Mouse (Mus musculus): ENCODE results near the gene Bsnd. TPM values are rescaled to one million over a fixed set of nuclear protein-coding genes. Genes with fewer than 3 reads are reported as not detected.

The Bsnd gene
- polyA plus RNA-seq, 1 experiment, result 0.06 TPM

DNA sequence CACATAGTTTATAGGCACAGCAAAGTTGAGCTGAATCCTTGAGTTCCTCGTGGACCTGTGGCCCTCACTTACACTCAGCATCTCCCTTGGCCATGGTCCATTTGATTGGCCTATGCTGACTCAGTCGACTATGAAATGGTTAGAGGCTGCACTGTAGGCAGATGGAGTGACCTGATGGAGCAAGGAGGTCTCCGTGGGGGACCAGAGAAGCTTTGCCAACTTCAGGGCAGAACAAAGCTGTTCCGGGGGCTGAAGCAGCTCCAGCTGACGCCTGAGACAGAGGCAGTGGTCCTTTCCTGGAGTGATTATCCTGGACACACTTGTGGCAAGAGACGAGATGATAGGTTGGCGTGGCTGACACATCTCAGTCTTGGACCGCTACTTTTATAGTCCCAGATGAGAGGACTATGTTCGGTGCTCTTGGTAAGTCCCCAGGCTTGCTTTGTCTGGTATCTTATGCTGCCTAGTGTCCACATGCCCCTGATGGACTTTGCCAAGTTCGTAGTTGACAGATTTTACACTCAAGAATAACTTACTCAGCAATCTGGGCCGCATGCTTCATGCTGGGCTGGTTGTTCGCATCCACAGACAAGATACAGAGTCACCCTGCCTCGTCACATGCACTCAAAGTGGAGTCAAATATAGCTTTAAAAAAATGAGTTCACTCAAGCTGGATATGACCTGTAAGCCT is 24.5 kb downstream of the Bsnd start:
- WGBS, result 85% methylated on average over 13 of the region's 13 CpGs
- TF ChIP-seq CTCF (IDR thresholded peaks at IDR 0.05; ENCODE audit: extremely low read depth, insufficient read depth, insufficient read length, insufficient replicate concordance) (no peak), POLR2A (IDR thresholded peaks at IDR 0.05; ENCODE audit: low read depth, low read length) (no peak)
- DNase-seq (ENCODE audit: low read depth in 1 of 2, low spot score in 2 of 2), result no peak
- Histone ChIP-seq H3K4me1 (ENCODE audit: control insufficient read depth, insufficient read depth, insufficient read length) (no peaks in the 10 kb centered on the region; the same call in 1 of the 2 replicates), H3K27me3 (ENCODE audit: control insufficient read depth, insufficient read depth, low read length) (peaks cover 7% of the 10 kb centered on the region), H3K27ac (ENCODE audit: insufficient read depth, low read length) (no peak overlapping the region), H3K36me3 (ENCODE audit: control insufficient read depth, insufficient read depth, low read length) (no peaks in the 10 kb centered on the region), H3K4me3 (ENCODE audit: extremely low read depth, insufficient read depth, insufficient read length) (no peak overlapping the region)

DNA sequence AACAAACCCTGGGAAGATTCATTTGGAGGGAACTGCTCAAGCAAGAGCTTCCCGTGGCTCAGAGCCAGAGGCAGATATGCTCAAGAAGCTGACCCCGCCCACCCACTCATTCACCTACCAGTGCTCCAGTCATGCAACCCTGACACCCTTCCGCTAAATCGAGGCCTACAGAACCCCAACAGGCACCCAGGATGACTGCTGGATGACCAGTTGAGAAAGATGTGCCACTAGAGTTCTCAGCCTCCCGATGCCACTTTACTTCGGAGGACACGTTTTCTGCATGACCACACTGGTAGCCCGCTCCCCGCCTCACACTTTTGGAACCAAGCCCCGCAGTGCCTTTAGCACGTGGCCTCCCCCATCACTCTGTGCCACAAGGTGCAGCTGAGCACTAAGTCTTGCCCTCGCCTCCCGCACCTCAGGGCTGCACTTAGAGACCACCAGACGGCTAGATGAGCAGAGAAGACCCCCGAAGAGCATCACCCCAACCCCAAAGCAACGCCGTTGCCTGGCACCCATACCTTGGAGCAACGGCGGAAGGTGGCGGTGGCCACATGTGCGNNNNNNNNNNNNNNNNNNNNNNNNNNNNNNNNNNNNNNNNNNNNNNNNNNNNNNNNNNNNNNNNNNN is 28.8 kb downstream of the Bsnd start:
- DNase-seq (ENCODE audit: low read depth in 1 of 2, low spot score in 2 of 2), result no peak
- no peak overlapping the region for H3K27ac ChIP-seq (ENCODE audit: insufficient read depth, low read length)

DNA sequence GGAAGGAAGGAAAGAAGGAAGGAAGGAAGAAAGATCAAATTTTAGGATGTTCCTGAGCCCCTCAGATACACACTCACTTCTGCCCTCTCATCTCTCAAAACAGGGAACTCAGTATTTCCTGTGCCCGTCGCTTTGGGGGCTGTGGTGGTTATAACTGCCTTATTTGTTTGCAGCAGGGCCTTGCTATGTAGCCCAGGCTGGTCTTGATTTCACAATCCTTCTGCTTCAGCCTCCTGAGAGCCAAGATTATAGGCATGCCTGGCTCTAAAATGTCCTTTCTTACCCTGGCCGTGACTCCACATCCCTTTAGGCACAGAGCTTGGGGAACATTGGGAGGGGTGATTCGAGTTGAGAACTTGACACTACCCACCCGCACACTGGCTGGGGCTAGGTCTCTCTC is 29.6 kb downstream of the Bsnd start:
- DNase-seq (ENCODE audit: low read depth in 1 of 2, low spot score in 2 of 2), result no peak
- WGBS, result 50% methylated on average over 5 of the region's 5 CpGs
- Histone ChIP-seq H3K27me3 (ENCODE audit: control insufficient read depth, insufficient read depth, low read length) (peaks cover 7% of the 10 kb centered on the region), H3K4me3 (ENCODE audit: extremely low read depth, insufficient read depth, insufficient read length) (no peak overlapping the region), H3K27ac (ENCODE audit: insufficient read depth, low read length) (no peak overlapping the region), H3K36me3 (ENCODE audit: control insufficient read depth, insufficient read depth, low read length) (no peaks in the 10 kb centered on the region), H3K4me1 (ENCODE audit: control insufficient read depth, insufficient read depth, insufficient read length) (no peaks in the 10 kb centered on the region; the same call in 1 of the 2 replicates)
- TF ChIP-seq CTCF (IDR thresholded peaks at IDR 0.05; ENCODE audit: extremely low read depth, insufficient read depth, insufficient read length, insufficient replicate concordance), result no peak
- no peak for TF ChIP-seq POLR2A (IDR thresholded peaks at IDR 0.05; ENCODE audit: low read depth, low read length)

More for the DNA sequence above, 28.8 kb downstream of the Bsnd start:
- no peak overlapping the region for H3K4me3 ChIP-seq (ENCODE audit: extremely low read depth, insufficient read depth, insufficient read length)
- 48% methylated on average over 21 of the region's 21 CpGs for WGBS
- H3K27me3 ChIP-seq (ENCODE audit: control insufficient read depth, insufficient read depth, low read length), result peaks cover 7% of the 10 kb centered on the region
- no peak for TF ChIP-seq POLR2A (IDR thresholded peaks at IDR 0.05; ENCODE audit: low read depth, low read length)
- no peak for TF ChIP-seq CTCF (IDR thresholded peaks at IDR 0.05; ENCODE audit: extremely low read depth, insufficient read depth, insufficient read length, insufficient replicate concordance)
- no peaks in the 10 kb centered on the region for H3K36me3 ChIP-seq (ENCODE audit: control insufficient read depth, insufficient read depth, low read length)
- H3K4me1 ChIP-seq (ENCODE audit: control insufficient read depth, insufficient read depth, insufficient read length), result no peaks in the 10 kb centered on the region; the same call in 1 of the 2 replicates

DNA sequence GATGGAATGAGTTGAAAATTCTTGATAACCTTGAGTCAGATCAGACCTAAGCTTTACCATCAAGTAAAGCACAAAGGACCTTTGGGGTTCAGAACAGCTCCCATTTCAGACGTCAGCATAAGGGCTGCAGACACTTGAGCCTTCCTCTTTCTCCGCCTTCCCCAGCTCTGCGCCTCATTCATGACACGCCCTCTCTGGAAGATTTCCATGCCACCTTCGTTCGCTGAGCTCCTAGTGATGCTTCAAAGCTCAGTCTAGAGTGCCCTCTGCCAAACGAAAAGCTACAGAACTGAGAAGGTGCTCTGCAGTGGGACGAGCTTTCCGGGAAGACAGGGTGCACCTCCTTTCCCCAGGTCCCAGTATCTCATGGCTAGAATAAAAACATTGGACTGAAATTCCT is 30.1 kb downstream of the Bsnd start:
- no peaks in the 10 kb centered on the region; the same call in 1 of the 2 replicates for H3K4me1 ChIP-seq (ENCODE audit: control insufficient read depth, insufficient read depth, insufficient read length)
- no peak overlapping the region for H3K27ac ChIP-seq (ENCODE audit: insufficient read depth, low read length)
- 84% methylated on average over 9 of the region's 9 CpGs for WGBS
- no peak for DNase-seq (ENCODE audit: low read depth in 1 of 2, low spot score in 2 of 2)
- no peaks in the 10 kb centered on the region for H3K36me3 ChIP-seq (ENCODE audit: control insufficient read depth, insufficient read depth, low read length)
- TF ChIP-seq POLR2A (IDR thresholded peaks at IDR 0.05; ENCODE audit: low read depth, low read length), result no peak
- H3K27me3 ChIP-seq (ENCODE audit: control insufficient read depth, insufficient read depth, low read length), result peaks cover 7% of the 10 kb centered on the region
- H3K4me3 ChIP-seq (ENCODE audit: extremely low read depth, insufficient read depth, insufficient read length), result no peak overlapping the region

DNA sequence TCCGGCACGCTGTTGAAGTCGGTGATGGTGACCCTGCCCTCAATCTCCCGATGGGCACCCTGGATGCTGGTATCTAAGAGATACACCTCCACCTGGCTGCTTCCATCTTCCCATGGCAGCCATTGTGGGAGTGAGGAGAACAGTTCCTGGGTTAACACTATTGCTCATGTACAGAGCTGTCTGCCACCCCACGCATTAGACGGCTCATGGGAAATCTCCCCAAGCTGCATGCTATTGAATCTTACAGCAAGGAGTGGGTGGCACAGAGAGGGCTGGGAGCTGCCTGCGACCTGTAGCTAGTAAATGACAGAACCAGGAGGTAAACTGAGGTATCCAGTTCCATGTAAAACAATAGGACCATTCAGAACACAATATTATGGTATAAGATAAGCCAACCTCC is 37.5 kb downstream of the Bsnd start:
- no peaks in the 10 kb centered on the region for H3K4me1 ChIP-seq (ENCODE audit: control insufficient read depth, insufficient read depth, insufficient read length)
- H3K27ac ChIP-seq (ENCODE audit: insufficient read depth, low read length), result no peak overlapping the region
- no peaks in the 10 kb centered on the region for H3K36me3 ChIP-seq (ENCODE audit: control insufficient read depth, insufficient read depth, low read length)
- H3K27me3 ChIP-seq (ENCODE audit: control insufficient read depth, insufficient read depth, low read length), result no peaks in the 10 kb centered on the region
- TF ChIP-seq POLR2A (IDR thresholded peaks at IDR 0.05; ENCODE audit: low read depth, low read length) (no peak), CTCF (IDR thresholded peaks at IDR 0.05; ENCODE audit: extremely low read depth, insufficient read depth, insufficient read length, insufficient replicate concordance) (no peak)
- WGBS, result 89% methylated on average over 7 of the region's 7 CpGs
- no peak for DNase-seq (ENCODE audit: low read depth in 1 of 2, low spot score in 2 of 2)
- H3K4me3 ChIP-seq (ENCODE audit: extremely low read depth, insufficient read depth, insufficient read length), result no peak overlapping the region

DNA sequence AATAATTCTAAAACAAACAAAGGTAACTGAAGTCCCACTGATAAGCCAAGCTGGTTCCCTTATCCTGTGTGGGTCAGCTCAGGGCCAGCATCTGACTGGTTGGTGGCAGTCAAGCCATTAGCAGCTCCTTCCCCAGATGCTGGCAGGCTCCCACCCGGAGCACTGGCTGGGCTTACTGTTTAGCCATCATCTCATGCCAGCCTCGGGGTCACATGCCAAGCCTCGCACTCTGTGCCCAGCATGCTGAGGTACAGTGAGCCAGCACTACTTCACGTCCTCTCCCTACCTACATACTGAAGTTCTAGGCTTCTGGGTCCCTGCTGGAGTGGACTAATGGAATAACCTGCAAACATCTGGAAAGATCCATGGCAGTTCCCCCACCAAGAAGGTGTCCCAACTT is 38.6 kb downstream of the Bsnd start:
- no peak for TF ChIP-seq CTCF (IDR thresholded peaks at IDR 0.05; ENCODE audit: extremely low read depth, insufficient read depth, insufficient read length, insufficient replicate concordance)
- TF ChIP-seq POLR2A (IDR thresholded peaks at IDR 0.05; ENCODE audit: low read depth, low read length), result no peak
- no peaks in the 10 kb centered on the region for H3K4me1 ChIP-seq (ENCODE audit: control insufficient read depth, insufficient read depth, insufficient read length)
- H3K27ac ChIP-seq (ENCODE audit: insufficient read depth, low read length), result no peak overlapping the region
- WGBS, result 85% methylated on average over 4 of the region's 4 CpGs
- no peaks in the 10 kb centered on the region for H3K36me3 ChIP-seq (ENCODE audit: control insufficient read depth, insufficient read depth, low read length)
- no peak overlapping the region for H3K4me3 ChIP-seq (ENCODE audit: extremely low read depth, insufficient read depth, insufficient read length)
- H3K27me3 ChIP-seq (ENCODE audit: control insufficient read depth, insufficient read depth, low read length), result no peaks in the 10 kb centered on the region
- DNase-seq (ENCODE audit: low read depth in 1 of 2, low spot score in 2 of 2), result no peak

DNA sequence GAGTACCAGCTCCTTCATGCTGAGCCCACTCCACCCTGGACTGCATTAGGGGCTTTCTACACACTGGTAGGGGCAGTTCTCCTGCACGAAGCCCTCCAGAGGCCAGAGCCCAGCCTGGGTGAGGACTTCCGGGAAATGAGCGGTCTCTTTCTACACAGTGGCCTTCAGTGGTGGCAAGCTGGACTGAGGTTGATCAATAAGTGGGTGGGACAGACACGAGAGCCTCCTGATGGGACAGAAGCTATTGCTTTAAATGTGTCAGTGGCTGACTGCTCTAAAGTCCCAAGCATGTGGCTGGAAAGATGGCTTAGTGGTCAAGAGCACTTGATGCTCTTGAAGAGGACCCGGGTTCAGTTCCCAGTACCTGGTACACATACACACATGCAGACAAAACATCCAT is 39.0 kb downstream of the Bsnd start:
- Histone ChIP-seq H3K27me3 (ENCODE audit: control insufficient read depth, insufficient read depth, low read length) (no peaks in the 10 kb centered on the region), H3K4me3 (ENCODE audit: extremely low read depth, insufficient read depth, insufficient read length) (no peak overlapping the region), H3K4me1 (ENCODE audit: control insufficient read depth, insufficient read depth, insufficient read length) (no peaks in the 10 kb centered on the region), H3K27ac (ENCODE audit: insufficient read depth, low read length) (no peak overlapping the region), H3K36me3 (ENCODE audit: control insufficient read depth, insufficient read depth, low read length) (no peaks in the 10 kb centered on the region)
- TF ChIP-seq POLR2A (IDR thresholded peaks at IDR 0.05; ENCODE audit: low read depth, low read length) (no peak), CTCF (IDR thresholded peaks at IDR 0.05; ENCODE audit: extremely low read depth, insufficient read depth, insufficient read length, insufficient replicate concordance) (no peak)
- no peak for DNase-seq (ENCODE audit: low read depth in 1 of 2, low spot score in 2 of 2)
- 91% methylated on average over 5 of the region's 5 CpGs for WGBS

Measured in spleen, adult 2 months (tissue).